Mouse (Mus musculus) midbrain, embryonic 12.5 days (tissue): ENCODE measurements around the gene Smg9. TPM values are rescaled to one million over a fixed set of nuclear protein-coding genes. Genes with fewer than 3 reads are reported as not detected.

Experiments
- ATAC-seq: fragments of 200-750 bp; cut with Nextera tagmentation; 2 replicates; pipeline ENCODE4 v1.8.0; 2017; ENCODE audit warnings: low read depth, moderate TSS enrichment, moderate library complexity; ENCODE audit not compliant: low FRiP score
- H3K27ac ChIP-seq: fragments of 300-500 bp; sonication (generic); replicated peaks from 2 replicates; pipeline ENCODE4 v1.5.1; 2016; ENCODE audit warnings: mild to moderate bottlenecking
- H3K27me3 ChIP-seq: fragments of 300-500 bp; sonication (generic); 2 replicates; pipeline ENCODE4 v1.6.1; 2016; ENCODE audit warnings: mild to moderate bottlenecking
- H3K36me3 ChIP-seq: fragments of 300-500 bp; sonication (generic); 2 replicates; pipeline ENCODE4 v1.6.1; 2016
- H3K4me1 ChIP-seq: fragments of 300-500 bp; sonication (generic); 2 replicates; pipeline ENCODE4 v1.6.1; 2016
- H3K4me2 ChIP-seq: fragments of 300-500 bp; sonication (generic); replicated peaks from 2 replicates; pipeline ENCODE4 v1.6.1; 2016; ENCODE audit warnings: mild to moderate bottlenecking, moderate library complexity
- H3K4me3 ChIP-seq: fragments of 300-500 bp; sonication (generic); 2 replicates; pipeline ENCODE4 v1.5.1; 2016; ENCODE audit warnings: mild to moderate bottlenecking
- H3K9ac ChIP-seq: fragments of 300-500 bp; sonication (generic); replicated peaks from 2 replicates; pipeline ENCODE4 v1.6.1; 2016; ENCODE audit warnings: mild to moderate bottlenecking, moderate library complexity
- H3K9me3 ChIP-seq: fragments of 300-500 bp; sonication (generic); 2 replicates; pipeline ENCODE4 v1.6.1; 2016; ENCODE audit warnings: mild to moderate bottlenecking
- WGBS: fragments of 180-500 bp; shearing (Covaris S2); methylation state at CpG from one replicate; pipeline ENCODE4 v1.1.7; 2016; 5-methylcytosine and 5-hydroxymethylcytosine counted together
- polyA plus RNA-seq: library from polyadenylated mRNA; unstranded; fragments of >200 nt; fragmentation: Nextera tagmentation; extraction: Ambion mirVana; gene quantifications from 2 replicates; pipeline ENCODE4 v1.2.1, GENCODE M21; 2016

Smg9 gene
- polyA plus RNA-seq, 1 experiment from 2014 or later: 32.4 TPM

- H3K27ac ChIP-seq: no peak overlapping the region
- ATAC-seq: no peak
- H3K27me3 ChIP-seq: peaks cover 3% of the 10 kb centered on the region; the same call in 1 of the 2 replicates
- no peaks in the 10 kb centered on the region for H3K9me3 ChIP-seq
- H3K4me3 ChIP-seq: no peak overlapping the region
- peaks cover 8% of the 10 kb centered on the region for H3K4me1 ChIP-seq
- WGBS: 90% methylated on average over 7 of the region's 7 CpGs
- H3K4me2 ChIP-seq: no peak overlapping the region
- H3K9ac ChIP-seq: no peak overlapping the region
- H3K36me3 ChIP-seq: no peaks in the 10 kb centered on the region
Observed at GRCm38 (mm10) chr7:24368946-24369345, 30.5 kb upstream of the Smg9 start.

- no peak within 1 kb of the TSS for H3K4me2 ChIP-seq
- H3K9ac ChIP-seq: no peak within 1 kb of the TSS
- no peak within 1 kb of the TSS for H3K4me3 ChIP-seq
- H3K36me3 ChIP-seq: no peaks in the 10 kb centered on the region
- ATAC-seq: no peak
- no peak within 1 kb of the TSS for H3K27ac ChIP-seq
- 0 out of 2 replicates have a peak, but pooled peaks cover 3% of the 10 kb centered on the region for H3K27me3 ChIP-seq
- no peaks in the 10 kb centered on the region for H3K9me3 ChIP-seq
- H3K4me1 ChIP-seq: peaks cover 8% of the 10 kb centered on the region
- WGBS: 47% methylated on average over 23 of the region's 23 CpGs
Observed at GRCm38 (mm10) chr7:24369731-24370541, 29.5 kb upstream of the Smg9 start, which contains the start of gene Kcnn4. TSS of gene Kcnn4 (plus strand) at chr7:24370263.

- ATAC-seq: no peak
- Histone ChIP-seq H3K4me3 (no peak overlapping the region), H3K4me1 (peaks cover 8% of the 10 kb centered on the region), H3K36me3 (no peaks in the 10 kb centered on the region), H3K9ac (no peak overlapping the region), H3K9me3 (no peaks in the 10 kb centered on the region), H3K4me2 (no peak overlapping the region), H3K27ac (no peak overlapping the region), H3K27me3 (0 out of 2 replicates have a peak, but pooled peaks cover 3% of the 10 kb centered on the region)
- 78% methylated on average over 6 of the region's 7 CpGs for WGBS
Observed at GRCm38 (mm10) chr7:24371012-24371808, 28.2 kb upstream of the Smg9 start.

GRCm38 (mm10) chr7:24371809-24372145, 27.6 kb upstream of the Smg9 start:
- no peak overlapping the region for H3K27ac ChIP-seq
- 67% methylated on average over 3 of the region's 3 CpGs for WGBS
- no peak for ATAC-seq
- peaks cover 8% of the 10 kb centered on the region for H3K27me3 ChIP-seq
- no peaks in the 10 kb centered on the region for H3K9me3 ChIP-seq
- H3K4me2 ChIP-seq: no peak overlapping the region
- no peak overlapping the region for H3K4me3 ChIP-seq
- H3K36me3 ChIP-seq: no peaks in the 10 kb centered on the region
- no peak overlapping the region for H3K9ac ChIP-seq
- peaks cover 8% of the 10 kb centered on the region for H3K4me1 ChIP-seq

- no peaks in the 10 kb centered on the region for H3K9me3 ChIP-seq
- WGBS: 82% methylated on average over 9 of the region's 11 CpGs
- peaks cover 13% of the 10 kb centered on the region for H3K27me3 ChIP-seq
- no peak overlapping the region for H3K4me3 ChIP-seq
- peaks cover 13% of the 10 kb centered on the region for H3K4me1 ChIP-seq
- H3K36me3 ChIP-seq: no peaks in the 10 kb centered on the region
- ATAC-seq: no peak
- no peak overlapping the region for H3K9ac ChIP-seq
- H3K4me2 ChIP-seq: no peak overlapping the region
- H3K27ac ChIP-seq: no peak overlapping the region
Observed at GRCm38 (mm10) chr7:24372300-24372699, 27.1 kb upstream of the Smg9 start.

- no peak overlapping the region for H3K9ac ChIP-seq
- peaks cover 14% of the 10 kb centered on the region for H3K4me1 ChIP-seq
- no peaks in the 10 kb centered on the region for H3K9me3 ChIP-seq
- peaks cover 17% of the 10 kb centered on the region for H3K27me3 ChIP-seq
- no peak overlapping the region for H3K4me2 ChIP-seq
- ATAC-seq: no peak
- no peak overlapping the region for H3K27ac ChIP-seq
- no peaks in the 10 kb centered on the region for H3K36me3 ChIP-seq
- H3K4me3 ChIP-seq: no peak overlapping the region
- WGBS: 70% methylated on average over 4 of the region's 4 CpGs
Observed at GRCm38 (mm10) chr7:24372786-24373185, 26.6 kb upstream of the Smg9 start.

GRCm38 (mm10) chr7:24373538-24374379, 25.7 kb upstream of the Smg9 start:
- H3K4me2 ChIP-seq: peak overlapping the region; percentile 13
- H3K4me3 ChIP-seq: no peak overlapping the region
- H3K27ac ChIP-seq: peak overlapping the region; percentile 8
- H3K36me3 ChIP-seq: no peaks in the 10 kb centered on the region
- peak overlapping the region; percentile 24; the same call in 1 of the 2 replicates for H3K9ac ChIP-seq
- 53% methylated on average over 14 of the region's 20 CpGs for WGBS
- no peaks in the 10 kb centered on the region for H3K9me3 ChIP-seq
- H3K27me3 ChIP-seq: peaks cover 21% of the 10 kb centered on the region
- H3K4me1 ChIP-seq: peaks cover 17% of the 10 kb centered on the region
- ATAC-seq: peak; percentile 56; the same call in 1 of the 2 replicates

GRCm38 (mm10) chr7:24376456-24376855, 23.0 kb upstream of the Smg9 start:
- peaks cover 17% of the 10 kb centered on the region for H3K4me1 ChIP-seq
- no peak overlapping the region for H3K4me3 ChIP-seq
- no peaks in the 10 kb centered on the region for H3K9me3 ChIP-seq
- no peaks in the 10 kb centered on the region for H3K36me3 ChIP-seq
- H3K27me3 ChIP-seq: peaks cover 18% of the 10 kb centered on the region
- no peak overlapping the region for H3K27ac ChIP-seq
- H3K4me2 ChIP-seq: no peak overlapping the region
- H3K9ac ChIP-seq: no peak overlapping the region
- no peak for ATAC-seq
- 87% methylated on average over 8 of the region's 8 CpGs for WGBS

- Histone ChIP-seq H3K9ac (0 out of 2 replicates have a peak overlapping the region, but pooled peaks have one; percentile 4), H3K9me3 (no peaks in the 10 kb centered on the region), H3K27me3 (peaks cover 18% of the 10 kb centered on the region), H3K36me3 (no peaks in the 10 kb centered on the region), H3K4me2 (peak overlapping the region; percentile 51), H3K4me3 (peak overlapping the region; percentile 28), H3K4me1 (peaks cover 17% of the 10 kb centered on the region), H3K27ac (no peak overlapping the region)
- WGBS: 6% methylated on average over 46 of the region's 49 CpGs
- ATAC-seq: peak; percentile 45
Observed at GRCm38 (mm10) chr7:24377091-24377865, 22.1 kb upstream of the Smg9 start.

- H3K27me3 ChIP-seq: peaks cover 18% of the 10 kb centered on the region
- H3K27ac ChIP-seq: no peak overlapping the region
- no peaks in the 10 kb centered on the region for H3K9me3 ChIP-seq
- no peak for ATAC-seq
- H3K36me3 ChIP-seq: no peaks in the 10 kb centered on the region
- peaks cover 16% of the 10 kb centered on the region for H3K4me1 ChIP-seq
- H3K4me2 ChIP-seq: no peak overlapping the region
- no peak overlapping the region for H3K9ac ChIP-seq
- WGBS: 75% methylated on average over 10 of the region's 10 CpGs
- no peak overlapping the region for H3K4me3 ChIP-seq
Observed at GRCm38 (mm10) chr7:24378049-24378701, 21.2 kb upstream of the Smg9 start.
